Mouse (Mus musculus) spleen, adult 2 months (tissue): ENCODE measurements around the gene Nelfb.
A peak's percentile ranks its signal among the peaks of the same experiment; 100 is the strongest.

Source experiments
- CTCF ChIP-seq: fragments of 200-500 bp; IDR thresholded peaks from 2 replicates; pipeline ENCODE4 v1.5.1; 2011; ENCODE audit warnings: mild to moderate bottlenecking, inconsistent platforms; ENCODE audit not compliant: insufficient read depth, insufficient read length, insufficient replicate concordance; ENCODE audit errors: extremely low read depth
- POLR2A ChIP-seq: fragments of 200-500 bp; IDR thresholded peaks from 2 replicates; pipeline ENCODE4 v1.6.1; 2011; ENCODE audit warnings: low read depth, low read length, inconsistent platforms

GRCm38 (mm10) chr2:25252331-25252730 lies 41.0 kb upstream of the Nelfb start:
- TF ChIP-seq POLR2A (no peak), CTCF (peak; percentile 8; the same call in 1 of the 2 replicates)
